Mouse (Mus musculus) E14TG2a.4 (cell line): ENCODE data around the gene Tmem164.

Experiments
- CTCF ChIP-seq: conservative IDR thresholded peaks from 2 replicates; pipeline ENCODE4 v1.5.1; 2014; ENCODE audit warnings: low read length
- POU5F1 ChIP-seq: IDR thresholded peaks from 2 replicates; pipeline ENCODE4 v1.6.1; 2014; ENCODE audit warnings: low read length, borderline replicate concordance

- TF ChIP-seq CTCF (no peak), POU5F1 (no peak)
Measured at GRCm38 (mm10) chrX:142682176-142682820, 1.1 kb downstream of the Tmem164 start.
